Mouse (Mus musculus): ENCODE measurements around the gene Ccn2. TPM values are rescaled to one million over a fixed set of nuclear protein-coding genes. Genes with fewer than 3 reads are reported as not detected.
A peak's percentile ranks its signal among the peaks of the same experiment; 100 is the strongest.
"Not testable (repeated sequence)": the region's sequence is repeated elsewhere in the genome, so short reads cannot be mapped to it uniquely, and the experiment has no call there.

Gene Ccn2
- polyA plus RNA-seq, 1 experiment from 2014 or later = 8.3 TPM

DNA sequence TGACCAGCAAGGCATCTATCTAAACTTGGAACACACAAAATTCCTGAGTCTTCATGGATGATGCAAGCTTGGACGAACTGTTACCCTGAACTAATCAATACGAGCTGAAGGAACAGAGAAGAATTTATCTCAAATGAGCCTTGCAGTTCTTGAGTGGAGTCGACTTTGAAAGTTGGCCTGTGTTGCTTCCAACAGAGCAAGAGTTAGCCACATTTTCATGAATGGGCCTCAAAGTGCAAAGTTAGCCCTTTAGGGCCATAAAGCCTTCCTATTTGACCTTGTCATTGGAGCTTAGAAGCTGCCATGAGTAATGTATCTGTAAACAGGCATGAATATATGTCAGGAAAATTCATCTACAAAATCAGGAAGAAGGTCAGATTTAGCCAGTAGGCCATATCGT is 19.5 kb downstream of the Ccn2 start:
- Histone ChIP-seq H3K4me3 (no peak overlapping the region), H3K9me3 (no peaks in the 10 kb centered on the region), H3K27ac (no peak overlapping the region), H3K4me1 (replicated peaks) (no peaks in the 10 kb centered on the region), H3K36me3 (no peaks in the 10 kb centered on the region), H3K27me3 (ENCODE audit: insufficient read depth, poor library complexity, severe bottlenecking) (no peaks in the 10 kb centered on the region)
- DNase-seq (ENCODE audit: low spot score) = no peak
- WGBS = 89% methylated on average over 4 of the region's 4 CpGs

DNA sequence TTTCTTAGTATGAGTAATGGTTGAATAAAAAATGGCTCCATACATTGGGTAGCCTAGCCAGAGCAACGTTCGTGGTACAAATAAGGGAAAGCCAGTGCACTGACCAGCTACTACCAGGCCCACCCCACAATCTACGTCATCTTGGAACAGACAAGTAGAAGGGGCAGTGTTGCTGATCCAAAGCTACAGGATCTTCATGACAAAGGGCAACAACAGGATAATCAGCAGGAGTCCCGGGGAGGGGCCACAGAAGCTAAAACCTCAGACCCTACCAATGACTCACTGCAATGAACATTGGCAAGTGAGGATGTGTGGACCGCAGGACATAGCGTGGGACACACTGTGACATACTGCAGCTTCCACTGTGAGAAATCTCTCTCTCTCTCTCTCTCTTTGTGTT is 20.6 kb downstream of the Ccn2 start:
- Histone ChIP-seq H3K27me3 (ENCODE audit: insufficient read depth, poor library complexity, severe bottlenecking) (no peaks in the 10 kb centered on the region), H3K9me3 (no peaks in the 10 kb centered on the region), H3K36me3 (no peaks in the 10 kb centered on the region), H3K4me1 (replicated peaks) (no peaks in the 10 kb centered on the region), H3K27ac (no peak overlapping the region), H3K4me3 (no peak overlapping the region)
- 82% methylated on average over 6 of the region's 6 CpGs for WGBS
- no peak for DNase-seq (ENCODE audit: low spot score)

DNA sequence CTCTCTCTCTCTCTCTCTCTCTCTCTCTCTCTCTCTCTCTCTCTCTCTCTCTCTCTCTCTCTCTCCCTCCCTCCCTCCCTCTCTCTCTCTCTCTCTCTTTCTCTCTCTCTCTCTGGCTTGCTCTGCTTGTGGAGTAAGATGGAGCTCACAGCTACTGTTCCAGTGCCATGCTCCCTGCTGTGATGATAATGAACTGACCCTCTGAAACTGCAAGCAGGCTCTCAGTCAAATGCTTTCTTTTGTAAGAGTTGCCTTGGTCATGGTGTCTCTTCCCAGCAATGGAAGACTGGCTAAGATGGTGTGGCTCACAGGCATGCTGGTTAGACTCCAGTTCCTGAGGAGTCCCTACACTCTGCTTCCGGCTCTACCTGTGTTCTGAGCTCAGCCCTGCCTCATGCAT is 21.3 kb downstream of the Ccn2 start:
- not testable (repeated sequence) for H3K36me3 ChIP-seq; H3K27me3 ChIP-seq (ENCODE audit: insufficient read depth, poor library complexity, severe bottlenecking); H3K9me3 ChIP-seq; H3K4me1 ChIP-seq (replicated peaks); DNase-seq (ENCODE audit: low spot score); H3K27ac ChIP-seq; H3K4me3 ChIP-seq
- WGBS = 89% methylated on average over 1 of the region's 1 CpGs

DNA sequence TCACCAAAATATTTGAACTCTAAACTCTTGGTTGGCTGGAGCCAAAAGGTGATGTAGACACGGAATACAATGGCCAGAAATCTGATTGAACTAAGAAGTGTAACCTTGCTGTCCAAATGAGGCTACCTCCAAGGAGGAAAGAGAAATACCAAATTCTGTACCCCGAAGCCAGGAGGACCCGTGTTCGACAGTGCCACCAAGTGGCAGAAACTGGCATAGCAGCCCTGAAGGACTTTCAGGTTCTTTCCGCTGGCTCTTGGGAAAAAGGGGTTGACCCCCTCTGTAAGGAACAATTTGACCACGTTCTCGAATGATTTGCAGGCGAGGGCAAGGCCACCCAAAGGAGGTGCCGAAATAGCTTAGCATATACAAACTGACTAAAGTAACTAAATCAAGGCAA is 26.3 kb downstream of the Ccn2 start:
- Histone ChIP-seq H3K27ac (no peak overlapping the region), H3K4me1 (replicated peaks) (no peaks in the 10 kb centered on the region), H3K27me3 (ENCODE audit: insufficient read depth, poor library complexity, severe bottlenecking) (no peaks in the 10 kb centered on the region), H3K9me3 (no peaks in the 10 kb centered on the region), H3K4me3 (no peak overlapping the region), H3K36me3 (no peaks in the 10 kb centered on the region)
- 41% methylated on average over 9 of the region's 9 CpGs for WGBS
- DNase-seq (ENCODE audit: low spot score) = peak; percentile 59

DNA sequence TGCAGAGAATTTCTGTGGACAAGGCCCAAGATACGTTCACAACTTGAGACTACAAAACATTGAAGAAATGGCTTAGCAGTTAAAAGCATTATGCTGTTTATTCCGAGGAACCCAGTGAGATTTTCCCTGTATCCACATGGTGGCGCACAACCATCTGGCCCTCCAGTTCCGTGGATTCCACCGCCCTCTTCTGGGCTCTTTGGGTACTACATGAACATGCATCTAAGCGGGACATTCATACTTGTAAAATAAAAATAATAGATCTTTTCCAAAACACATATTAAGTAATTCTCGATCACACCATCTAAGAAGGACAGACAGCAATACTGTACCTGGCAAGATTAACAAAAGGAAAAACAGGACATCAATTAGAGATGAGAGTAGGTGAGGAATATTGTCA is 27.3 kb downstream of the Ccn2 start:
- H3K27me3 ChIP-seq (ENCODE audit: insufficient read depth, poor library complexity, severe bottlenecking) = no peaks in the 10 kb centered on the region
- no peak overlapping the region for H3K4me3 ChIP-seq
- H3K4me1 ChIP-seq (replicated peaks) = 0 out of 2 replicates have a peak, but pooled peaks cover 2% of the 10 kb centered on the region
- 26% methylated on average over 7 of the region's 7 CpGs for WGBS
- no peaks in the 10 kb centered on the region for H3K36me3 ChIP-seq
- peak; percentile 70 for DNase-seq (ENCODE audit: low spot score)
- H3K27ac ChIP-seq = no peak overlapping the region
- no peaks in the 10 kb centered on the region for H3K9me3 ChIP-seq

DNA sequence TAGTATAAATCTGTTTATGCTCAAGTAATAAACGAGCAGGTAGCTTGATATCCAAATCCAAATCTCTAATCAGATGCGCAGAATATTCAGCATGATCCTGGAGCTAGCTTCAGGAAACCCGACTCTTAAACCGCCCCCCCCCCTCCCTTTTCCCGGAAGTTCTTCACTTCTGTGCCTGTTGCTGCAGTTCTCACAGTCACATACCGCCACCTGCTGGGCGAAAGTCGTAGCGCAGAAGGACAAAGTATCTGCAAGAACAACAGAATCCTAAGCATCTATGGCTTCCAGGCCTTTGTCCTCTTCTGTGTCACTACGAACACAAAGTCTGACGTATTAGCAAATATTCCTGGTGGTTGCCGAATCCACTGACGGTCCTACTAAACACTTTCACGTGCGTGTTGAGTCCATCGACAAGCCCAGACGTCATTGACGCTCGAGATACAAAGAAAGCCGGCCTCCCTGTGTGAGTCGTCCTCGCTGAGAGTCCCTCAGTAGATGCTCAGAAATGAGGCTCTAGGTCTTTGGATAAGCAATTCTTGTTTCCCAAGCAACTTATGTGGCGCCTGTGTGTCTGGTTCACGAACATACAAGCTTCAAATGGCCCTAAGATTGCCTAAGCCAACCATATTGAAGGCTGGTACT is 29.9 kb downstream of the Ccn2 start:
- H3K27me3 ChIP-seq (ENCODE audit: insufficient read depth, poor library complexity, severe bottlenecking) = no peaks in the 10 kb centered on the region
- peak overlapping the region; percentile 79 for H3K27ac ChIP-seq
- 38% methylated on average over 24 of the region's 24 CpGs for WGBS
- H3K36me3 ChIP-seq = no peaks in the 10 kb centered on the region
- H3K4me3 ChIP-seq = no peak overlapping the region
- peak; percentile 91 for DNase-seq (ENCODE audit: low spot score)
- H3K9me3 ChIP-seq = no peaks in the 10 kb centered on the region
- 0 out of 2 replicates have a peak, but pooled peaks cover 6% of the 10 kb centered on the region for H3K4me1 ChIP-seq (replicated peaks)

DNA sequence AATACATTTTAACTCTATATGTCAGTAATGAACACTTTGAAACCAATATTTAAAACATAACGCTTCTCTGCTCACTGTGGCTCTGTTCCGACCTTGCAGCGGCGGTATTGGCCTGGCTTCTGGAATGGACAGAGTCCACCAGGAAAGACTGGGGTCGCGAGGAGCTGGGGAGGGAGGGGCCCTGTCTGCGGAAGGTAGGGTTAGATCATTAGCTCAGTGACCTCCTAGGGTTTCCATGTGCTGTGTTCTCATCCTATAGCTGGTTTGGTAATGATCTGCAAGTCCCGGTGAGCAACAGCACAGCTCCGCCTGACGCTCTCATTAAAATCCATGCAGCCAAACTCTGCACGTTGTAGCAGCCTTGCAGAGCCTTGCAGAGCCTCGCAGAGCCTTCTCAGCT is 32.0 kb downstream of the Ccn2 start:
- H3K36me3 ChIP-seq = no peaks in the 10 kb centered on the region
- WGBS = 75% methylated on average over 12 of the region's 12 CpGs
- no peak for DNase-seq (ENCODE audit: low spot score)

DNA sequence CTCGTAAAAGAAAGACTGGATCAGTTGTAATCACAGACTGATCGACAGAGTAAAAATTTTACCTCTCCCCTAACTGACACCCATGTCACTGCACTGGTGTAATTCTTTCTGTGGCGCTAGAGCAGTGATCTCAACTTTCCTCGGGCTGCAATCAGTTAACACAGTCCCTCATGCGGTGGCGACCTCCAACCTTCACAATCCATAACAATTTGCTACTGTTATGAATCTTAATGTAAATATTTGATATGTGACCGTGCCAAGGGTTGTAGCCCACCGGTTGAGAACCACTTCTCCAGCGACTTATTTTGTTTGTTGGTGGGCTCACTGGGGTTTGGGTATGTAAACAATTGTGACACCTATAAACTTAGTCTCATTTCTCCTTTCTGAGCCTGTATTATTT is 33.2 kb downstream of the Ccn2 start:
- DNase-seq (ENCODE audit: low spot score) = no peak
- no peaks in the 10 kb centered on the region for H3K27me3 ChIP-seq (ENCODE audit: insufficient read depth, poor library complexity, severe bottlenecking)
- H3K9me3 ChIP-seq = no peaks in the 10 kb centered on the region
- H3K4me3 ChIP-seq = no peak overlapping the region
- no peaks in the 10 kb centered on the region for H3K36me3 ChIP-seq
- no peak overlapping the region for H3K27ac ChIP-seq
- WGBS = 86% methylated on average over 9 of the region's 9 CpGs
- 0 out of 2 replicates have a peak, but pooled peaks cover 6% of the 10 kb centered on the region for H3K4me1 ChIP-seq (replicated peaks)

More for the DNA sequence above, 32.0 kb downstream of the Ccn2 start:
- Histone ChIP-seq H3K27ac (no peak overlapping the region), H3K4me3 (no peak overlapping the region), H3K9me3 (no peaks in the 10 kb centered on the region), H3K27me3 (ENCODE audit: insufficient read depth, poor library complexity, severe bottlenecking) (no peaks in the 10 kb centered on the region), H3K4me1 (replicated peaks) (0 out of 2 replicates have a peak, but pooled peaks cover 6% of the 10 kb centered on the region)

DNA sequence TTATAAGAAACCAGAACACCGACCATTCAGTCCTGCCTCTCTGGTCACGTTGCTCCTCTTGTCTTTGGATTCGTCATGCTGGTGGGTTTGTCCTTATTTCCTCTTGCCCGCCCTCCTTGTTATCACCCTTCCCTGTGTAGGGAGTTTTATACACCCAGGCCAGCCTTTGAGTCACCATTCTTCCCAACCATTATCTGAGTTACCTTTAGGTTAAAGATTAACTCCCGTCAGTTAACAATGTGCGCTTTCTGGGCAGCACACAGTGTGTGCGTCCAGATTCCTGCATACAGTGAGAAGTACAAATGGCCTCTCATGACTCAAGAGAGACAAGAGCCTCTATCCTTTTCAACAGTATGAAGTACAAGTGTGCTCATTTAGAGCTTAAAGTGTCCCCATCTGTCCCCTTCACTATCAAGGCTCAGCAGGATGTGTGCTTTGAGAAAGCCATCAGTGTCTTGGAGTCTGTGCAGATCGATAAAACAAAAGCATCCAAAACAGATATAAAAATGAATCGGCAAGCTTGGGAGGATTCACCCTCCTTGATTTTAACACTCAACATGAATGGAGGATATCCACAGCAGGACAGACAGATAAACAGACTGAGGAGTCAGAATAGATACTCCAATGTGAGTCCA is 34.0 kb downstream of the Ccn2 start:
- H3K9me3 ChIP-seq = no peaks in the 10 kb centered on the region
- no peaks in the 10 kb centered on the region for H3K27me3 ChIP-seq (ENCODE audit: insufficient read depth, poor library complexity, severe bottlenecking)
- no peak overlapping the region for H3K4me3 ChIP-seq
- H3K27ac ChIP-seq = no peak overlapping the region
- H3K36me3 ChIP-seq = no peaks in the 10 kb centered on the region
- WGBS = 82% methylated on average over 9 of the region's 9 CpGs
- 0 out of 2 replicates have a peak, but pooled peaks cover 6% of the 10 kb centered on the region for H3K4me1 ChIP-seq (replicated peaks)
- DNase-seq (ENCODE audit: low spot score) = no peak

DNA sequence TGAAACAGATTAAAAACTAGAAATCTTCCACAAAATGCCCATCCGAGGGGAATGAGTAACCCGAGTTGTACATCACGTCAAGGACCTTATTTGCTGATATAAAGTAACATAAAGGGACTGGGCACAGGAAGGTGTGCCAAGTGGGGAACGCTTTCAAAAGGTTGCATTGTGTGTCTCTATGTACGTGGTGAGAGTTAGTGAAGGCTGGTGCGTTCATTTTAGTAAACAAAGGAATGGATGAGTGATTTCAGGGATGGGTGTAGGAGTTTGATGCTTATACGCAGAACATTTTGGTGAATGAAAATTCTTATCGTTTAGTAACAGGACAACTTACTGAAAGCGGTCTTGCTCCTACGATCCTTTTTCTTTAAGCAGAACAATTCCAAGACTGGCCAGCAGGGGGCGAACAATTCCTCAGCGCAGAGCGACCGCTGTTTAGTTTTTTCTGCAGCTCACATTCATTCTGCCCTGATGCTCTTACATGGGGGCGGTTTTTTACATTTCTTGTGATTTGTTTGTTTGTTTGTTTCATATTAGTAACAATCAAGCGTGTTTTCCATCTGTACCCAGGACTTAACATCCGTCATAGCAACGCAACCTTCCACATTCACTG is 35.3 kb downstream of the Ccn2 start:
- peak; percentile 73 for DNase-seq (ENCODE audit: low spot score)
- Histone ChIP-seq H3K9me3 (no peaks in the 10 kb centered on the region), H3K4me3 (no peak overlapping the region), H3K4me1 (replicated peaks) (0 out of 2 replicates have a peak, but pooled peaks cover 6% of the 10 kb centered on the region), H3K36me3 (no peaks in the 10 kb centered on the region), H3K27me3 (ENCODE audit: insufficient read depth, poor library complexity, severe bottlenecking) (no peaks in the 10 kb centered on the region), H3K27ac (no peak overlapping the region)
- WGBS = 27% methylated on average over 18 of the region's 18 CpGs

DNA sequence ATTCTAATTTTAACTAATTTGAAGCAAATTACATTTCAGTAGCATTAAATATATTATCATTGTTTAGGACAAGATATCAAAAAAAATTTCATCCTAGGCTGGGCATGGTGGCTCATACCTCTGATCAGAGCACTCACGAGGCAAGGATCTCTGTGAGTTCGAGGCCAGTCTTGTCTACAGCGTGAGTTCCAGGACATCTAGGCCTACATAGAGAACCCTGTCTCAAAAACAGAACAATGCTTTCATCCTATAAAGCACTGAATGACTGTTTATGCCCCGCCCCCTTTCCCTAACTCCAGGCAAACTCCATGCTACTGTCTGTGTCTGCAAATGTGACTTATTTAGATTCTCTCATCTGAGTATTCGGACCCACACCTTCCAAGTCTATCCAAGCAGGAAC is 35.9 kb downstream of the Ccn2 start:
- DNase-seq (ENCODE audit: low spot score) = no peak
- Histone ChIP-seq H3K27me3 (ENCODE audit: insufficient read depth, poor library complexity, severe bottlenecking) (no peaks in the 10 kb centered on the region), H3K9me3 (no peaks in the 10 kb centered on the region), H3K4me1 (replicated peaks) (0 out of 2 replicates have a peak, but pooled peaks cover 6% of the 10 kb centered on the region), H3K4me3 (no peak overlapping the region), H3K36me3 (no peaks in the 10 kb centered on the region), H3K27ac (no peak overlapping the region)
- WGBS = 88% methylated on average over 5 of the region's 5 CpGs

DNA sequence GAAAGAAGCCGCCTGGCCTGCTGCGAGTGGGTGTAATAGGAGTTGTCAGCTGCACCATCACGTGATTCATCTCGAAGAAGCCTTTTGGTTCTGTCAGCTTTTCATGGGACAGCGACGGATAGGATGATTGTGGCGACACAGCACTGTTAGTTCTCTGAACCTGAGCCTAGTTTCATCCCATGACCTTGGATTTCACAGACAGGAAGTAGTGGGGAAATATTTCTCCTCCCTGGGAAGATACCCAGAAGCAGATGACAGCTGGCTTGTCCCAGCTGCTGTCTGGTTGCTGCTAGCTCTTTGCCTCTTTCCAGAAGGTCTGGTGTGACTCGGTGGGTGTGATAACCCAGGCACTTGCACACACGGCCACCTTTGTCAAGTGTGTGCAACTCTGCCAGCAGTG is 39.0 kb downstream of the Ccn2 start:
- H3K27me3 ChIP-seq (ENCODE audit: insufficient read depth, poor library complexity, severe bottlenecking) = no peaks in the 10 kb centered on the region
- H3K36me3 ChIP-seq = no peaks in the 10 kb centered on the region
- no peaks in the 10 kb centered on the region for H3K9me3 ChIP-seq
- H3K27ac ChIP-seq = no peak overlapping the region
- WGBS = 86% methylated on average over 9 of the region's 9 CpGs
- H3K4me1 ChIP-seq (replicated peaks) = 0 out of 2 replicates have a peak, but pooled peaks cover 4% of the 10 kb centered on the region
- DNase-seq (ENCODE audit: low spot score) = no peak
- no peak overlapping the region for H3K4me3 ChIP-seq

DNA sequence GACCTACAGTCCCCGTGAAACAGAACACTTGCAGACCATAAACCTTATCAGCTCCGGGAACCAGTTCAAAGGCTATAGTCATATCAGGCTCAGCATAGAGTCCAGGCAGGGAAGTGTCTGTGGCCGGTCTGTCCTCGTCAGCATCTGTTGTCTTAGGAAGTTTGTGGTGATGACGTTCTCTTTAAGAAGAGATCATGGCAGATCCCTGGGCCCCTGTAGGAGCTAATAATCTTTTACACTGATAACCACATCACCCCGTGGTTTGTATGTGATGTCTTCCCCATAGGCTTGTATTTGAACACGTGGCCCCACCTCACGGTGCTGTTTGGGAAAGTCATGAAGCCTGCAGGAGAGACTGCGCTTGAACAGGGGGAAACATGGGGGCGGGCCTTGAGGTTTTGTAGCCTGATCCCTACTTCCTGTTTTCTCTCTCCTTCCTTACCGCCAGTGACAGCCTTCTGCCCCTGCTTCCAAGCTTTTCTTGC is 40.1 kb downstream of the Ccn2 start:
- WGBS = 85% methylated on average over 11 of the region's 11 CpGs
- Histone ChIP-seq H3K9me3 (no peaks in the 10 kb centered on the region), H3K4me3 (no peak overlapping the region), H3K27ac (no peak overlapping the region), H3K27me3 (ENCODE audit: insufficient read depth, poor library complexity, severe bottlenecking) (no peaks in the 10 kb centered on the region), H3K36me3 (no peaks in the 10 kb centered on the region), H3K4me1 (replicated peaks) (0 out of 2 replicates have a peak, but pooled peaks cover 4% of the 10 kb centered on the region)
- no peak for DNase-seq (ENCODE audit: low spot score)
